Mouse (Mus musculus): ENCODE measurements around the gene Bace1.
A peak's percentile ranks its signal among the peaks of the same experiment; 100 is the strongest.

Bace1 gene

DNA sequence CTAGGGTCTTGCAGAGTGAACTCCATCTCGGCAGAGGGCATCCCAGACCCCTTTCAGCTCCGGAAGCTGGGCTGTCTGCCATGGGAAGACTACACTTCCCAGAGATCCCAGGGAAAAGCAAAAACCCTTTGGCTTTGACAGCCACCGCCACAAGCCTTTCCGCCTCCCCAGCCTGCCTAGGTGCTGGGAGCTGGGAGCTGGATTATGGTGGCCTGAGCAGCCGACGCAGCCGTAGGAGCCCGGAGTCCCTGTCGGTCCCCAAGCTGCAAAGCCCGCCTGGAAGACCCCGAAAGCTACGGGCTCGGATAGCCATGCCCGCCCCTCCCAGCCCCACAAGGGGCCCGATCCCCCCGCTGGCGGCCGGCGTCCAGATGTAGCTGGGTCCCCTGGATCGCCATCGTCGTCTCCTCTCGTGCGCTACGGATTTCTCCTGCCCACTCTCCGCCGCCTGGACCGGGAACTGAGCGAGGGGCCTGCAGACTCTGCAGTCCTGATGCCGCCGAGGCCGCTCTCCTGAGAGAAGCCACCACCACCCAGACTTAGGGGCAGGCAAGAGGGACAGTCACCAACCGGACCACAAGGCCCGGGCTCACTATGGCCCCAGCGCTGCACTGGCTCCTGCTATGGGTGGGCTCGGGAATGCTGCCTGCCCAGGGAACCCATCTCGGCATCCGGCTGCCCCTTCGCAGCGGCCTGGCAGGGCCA is at the start of gene Bace1:
Gene Bace1, plus strand, starts transcription at position 147 of the 705 bp plus-strand sequence.
- peak; percentile 82 for DNase-seq

DNA sequence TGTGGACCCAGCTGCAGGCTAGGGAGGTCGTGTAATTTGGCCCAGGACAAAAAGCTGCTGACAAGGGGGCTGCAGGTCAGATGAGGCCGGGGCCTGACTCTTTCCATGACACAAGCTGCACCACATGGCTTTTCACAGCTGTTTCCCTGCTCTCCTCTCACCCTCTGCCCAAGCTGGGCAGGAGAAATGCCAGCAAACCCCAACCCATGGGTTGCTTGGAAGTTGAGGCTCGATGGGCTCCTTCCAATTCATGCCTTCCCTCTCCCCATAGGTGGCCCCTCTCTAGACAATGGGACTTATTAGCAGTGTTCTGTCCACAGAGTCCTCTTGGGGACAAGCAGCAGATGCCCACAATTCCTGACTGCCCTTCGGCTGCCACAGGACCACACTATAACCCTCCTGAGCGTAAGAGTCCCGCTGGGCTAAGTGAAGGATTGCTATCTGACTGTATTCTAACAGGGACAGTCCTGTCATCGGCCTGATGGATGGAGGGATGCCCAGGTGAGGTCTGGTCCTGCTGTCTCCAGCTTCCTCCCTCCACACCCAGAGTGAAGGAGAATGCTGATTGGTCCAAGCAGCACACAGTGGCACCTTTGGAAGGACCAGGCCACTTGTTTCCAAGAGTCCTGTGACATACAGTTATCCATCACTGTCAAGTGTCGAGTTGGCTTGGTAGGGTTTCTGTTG is 46.8 kb upstream of the Bace1 start:
- DNase-seq = no peak

DNA sequence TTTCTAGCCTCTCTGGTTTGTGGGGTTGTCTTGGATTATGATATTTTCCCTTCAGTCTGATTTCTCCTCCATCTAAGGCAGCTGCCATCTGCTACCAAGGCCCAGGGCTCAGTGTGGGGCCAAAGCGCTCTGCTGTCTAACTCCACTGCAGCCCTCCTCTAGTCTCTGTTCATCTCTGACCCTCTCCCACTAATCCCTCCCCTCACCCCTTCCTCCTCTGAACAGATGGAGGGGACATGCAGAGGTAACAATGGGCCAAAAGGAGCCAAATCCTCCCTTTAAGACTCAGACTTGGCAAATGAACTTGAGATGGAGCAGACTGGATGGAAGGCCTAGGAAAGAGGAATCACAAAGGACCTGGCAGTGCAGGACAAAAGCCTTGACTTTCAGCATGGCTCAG is 46.1 kb upstream of the Bace1 start:
- no peak for DNase-seq

GRCm38 (mm10) chr9:45793697-45794096 is 44.7 kb upstream of the Bace1 start:
- no peak for DNase-seq

DNA sequence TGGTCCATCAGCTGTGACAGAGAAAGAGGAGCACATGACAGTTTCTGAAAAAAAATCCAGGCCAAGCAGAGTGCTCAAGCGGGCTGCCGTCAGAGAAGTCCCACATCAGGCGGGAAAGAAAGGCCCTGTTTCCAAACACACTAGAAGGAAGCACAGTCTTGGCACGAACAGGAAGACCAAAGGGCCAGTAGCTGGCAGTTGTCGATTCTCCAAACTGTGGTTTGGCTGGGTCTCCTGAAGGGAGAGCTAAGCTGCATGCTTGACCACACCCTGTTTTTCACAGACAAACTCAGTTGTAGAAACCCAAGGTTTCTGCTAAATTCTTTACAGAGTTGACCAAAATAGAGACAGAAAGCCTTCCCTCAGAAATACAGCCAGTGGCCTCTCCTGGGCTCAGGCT is 42.7 kb upstream of the Bace1 start:
- DNase-seq = no peak

DNA sequence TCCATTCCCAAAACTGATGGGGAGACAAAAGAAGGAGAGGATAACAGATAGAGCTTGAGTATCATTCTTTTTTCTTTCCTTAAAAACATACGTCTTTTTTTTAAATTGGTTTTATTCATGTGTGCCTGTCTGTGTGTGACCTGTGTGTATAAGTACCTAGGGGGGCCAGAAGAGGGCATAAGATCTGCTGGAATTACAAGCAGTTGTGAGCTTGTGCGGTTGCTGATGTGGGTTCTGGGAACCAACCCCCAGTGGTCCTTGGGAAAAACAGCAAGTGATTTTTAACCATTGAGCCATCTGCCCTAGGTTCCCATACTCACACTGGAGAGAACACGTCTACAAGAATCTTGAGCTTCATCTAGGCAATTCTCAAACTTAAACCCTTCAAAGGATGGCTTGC is 41.1 kb upstream of the Bace1 start:
- no peak for DNase-seq

GRCm38 (mm10) chr9:45798467-45799164 is 39.8 kb upstream of the Bace1 start:
- DNase-seq = no peak

DNA sequence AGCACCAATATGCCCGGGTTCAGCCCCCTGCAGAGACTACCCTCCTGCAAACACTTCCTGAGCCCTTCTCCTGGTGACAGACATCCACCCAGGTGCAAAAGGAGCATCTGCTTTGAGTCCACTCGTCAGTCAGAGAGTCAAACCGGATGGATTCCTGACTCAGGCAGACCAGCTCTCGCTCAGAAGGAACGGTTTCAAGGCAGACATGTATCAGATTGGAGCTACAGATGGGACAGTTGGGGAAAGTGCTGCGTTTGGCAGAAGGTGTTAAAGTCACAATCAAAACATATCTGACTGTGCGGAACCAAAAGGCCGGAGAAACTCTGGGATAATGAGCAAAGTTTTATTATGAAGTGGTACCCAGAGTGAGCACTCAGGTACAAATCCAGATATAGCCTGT is 39.0 kb upstream of the Bace1 start:
- no peak for DNase-seq

- no peak for DNase-seq
Measured at GRCm38 (mm10) chr9:45803070-45803774, 35.2 kb upstream of the Bace1 start.

GRCm38 (mm10) chr9:45806847-45807246 is 31.5 kb upstream of the Bace1 start:
- DNase-seq = peak; percentile 67

DNA sequence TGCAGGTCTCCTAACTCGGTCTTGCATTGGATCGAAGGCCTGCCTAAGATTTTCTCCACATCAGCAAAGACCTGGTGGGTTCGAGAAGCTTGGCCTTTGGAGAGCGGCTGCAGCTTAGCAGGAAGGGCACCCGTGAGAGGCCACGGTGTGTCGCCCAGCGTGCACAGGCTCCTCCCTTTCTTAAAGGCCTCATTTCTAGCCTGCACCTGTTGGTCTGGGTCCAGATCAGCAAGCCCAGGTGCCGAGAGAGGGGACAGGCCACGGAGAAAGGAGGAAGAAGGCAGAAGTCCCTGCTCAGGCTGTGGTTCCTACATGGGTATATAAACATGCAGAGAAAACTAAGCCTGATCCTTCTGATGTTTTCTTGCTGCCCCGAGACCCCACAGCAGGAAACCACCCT is 31.0 kb upstream of the Bace1 start:
- no peak for DNase-seq

GRCm38 (mm10) chr9:45807761-45808160 is 30.6 kb upstream of the Bace1 start:
- no peak for DNase-seq

- DNase-seq = no peak
Measured at GRCm38 (mm10) chr9:45811946-45812345, 26.4 kb upstream of the Bace1 start.

GRCm38 (mm10) chr9:45815113-45815512 is 23.3 kb upstream of the Bace1 start:
- peak; percentile 19 for DNase-seq

DNA sequence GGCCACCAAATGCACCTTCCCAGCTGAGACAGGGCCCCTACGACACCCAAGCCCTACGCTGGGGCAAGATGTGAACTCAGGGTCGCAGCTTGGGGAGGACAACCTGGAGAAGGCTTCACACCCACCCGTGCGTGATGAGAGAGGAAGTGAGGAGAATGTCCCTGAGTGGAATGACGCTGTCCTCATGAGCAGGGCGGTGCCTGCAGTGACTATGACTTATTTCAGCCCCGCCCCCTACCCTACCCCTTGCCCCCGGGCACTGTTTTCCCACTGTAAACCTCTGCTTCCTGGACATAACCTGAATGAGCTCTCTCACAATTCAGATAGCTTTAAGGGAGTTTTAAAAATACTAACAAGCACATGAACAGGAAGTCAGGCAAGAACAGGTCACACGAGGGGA is 22.9 kb upstream of the Bace1 start:
- DNase-seq = no peak

GRCm38 (mm10) chr9:45818406-45819011 is 19.9 kb upstream of the Bace1 start:
- no peak for DNase-seq

DNA sequence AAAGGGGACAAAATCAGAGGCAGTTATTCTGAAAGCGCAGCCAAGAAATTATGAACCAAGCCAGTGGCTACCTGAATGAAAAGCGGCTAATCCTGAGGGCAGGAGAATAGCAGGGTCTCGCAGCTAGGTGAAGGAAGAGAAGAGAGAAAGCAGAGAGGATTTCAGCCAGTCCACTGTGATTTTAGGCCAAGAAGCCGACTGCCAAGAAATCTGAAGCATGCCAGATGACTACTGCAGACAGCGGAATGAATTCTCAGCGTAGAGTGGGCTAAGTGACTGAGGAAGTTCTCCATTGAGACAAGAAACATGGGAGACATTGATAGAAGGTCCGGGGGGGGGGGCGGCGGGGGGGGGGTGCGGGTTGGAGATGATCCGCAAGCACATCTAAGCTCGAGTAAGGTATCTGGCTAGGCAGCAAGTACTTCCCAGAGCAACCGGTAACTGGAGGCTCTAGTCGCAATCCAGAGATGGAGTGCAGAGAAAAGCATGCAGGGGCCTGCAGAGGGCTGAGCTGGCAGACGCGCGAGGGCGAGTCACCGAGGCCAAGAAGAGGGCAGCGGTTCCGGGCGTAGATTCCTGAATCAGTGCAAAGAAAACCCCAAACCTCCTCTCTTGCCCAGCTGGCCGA is 10.6 kb upstream of the Bace1 start:
- DNase-seq = no peak

- peak; percentile 88 for DNase-seq
Measured at GRCm38 (mm10) chr9:45828291-45828963, 10.0 kb upstream of the Bace1 start, which contains the start of gene Cep164. Gene Cep164 (minus strand): TSS chr9:45828691.

- peak; percentile 77 for DNase-seq
Measured at GRCm38 (mm10) chr9:45829107-45829506, 9.3 kb upstream of the Bace1 start.

DNA sequence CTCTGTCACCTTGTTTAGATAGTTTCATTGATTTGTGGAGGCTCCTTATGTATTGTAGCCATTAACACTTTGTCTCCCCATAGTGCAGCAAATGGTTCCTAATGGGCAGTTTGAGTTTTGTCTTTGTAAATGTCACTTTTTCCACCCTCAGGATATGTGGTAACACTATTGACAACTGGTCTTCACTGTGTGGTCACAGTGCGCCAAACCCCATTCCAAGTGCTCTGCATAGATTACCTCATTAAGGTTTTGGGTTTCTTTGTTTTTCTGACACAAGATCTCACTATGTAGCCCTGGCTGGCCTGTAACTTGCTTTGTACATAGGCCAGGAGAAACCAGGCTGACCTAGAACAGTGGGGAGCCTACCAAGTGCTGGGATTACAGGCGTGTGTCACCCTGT is 5.5 kb upstream of the Bace1 start:
- no peak for DNase-seq

DNA sequence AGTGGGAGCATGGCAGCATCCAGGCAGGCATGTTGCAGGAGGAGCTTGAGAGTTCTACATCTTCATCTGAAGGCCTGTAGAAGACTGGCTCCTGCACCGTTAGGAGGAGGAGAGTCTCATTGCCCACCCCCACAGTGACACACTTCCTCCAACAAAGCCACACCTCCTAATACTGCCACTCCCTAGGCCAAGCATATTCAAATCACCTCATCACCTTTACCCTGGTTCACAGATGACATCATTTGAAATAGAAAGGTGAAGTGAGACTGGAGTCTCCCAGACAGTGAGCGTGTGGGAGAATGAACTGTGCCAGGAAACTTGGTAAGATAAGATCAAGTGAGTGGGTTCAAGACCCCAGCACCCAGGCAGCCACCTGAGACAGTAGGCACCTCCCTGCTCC is 4.9 kb upstream of the Bace1 start:
- no peak for DNase-seq

DNA sequence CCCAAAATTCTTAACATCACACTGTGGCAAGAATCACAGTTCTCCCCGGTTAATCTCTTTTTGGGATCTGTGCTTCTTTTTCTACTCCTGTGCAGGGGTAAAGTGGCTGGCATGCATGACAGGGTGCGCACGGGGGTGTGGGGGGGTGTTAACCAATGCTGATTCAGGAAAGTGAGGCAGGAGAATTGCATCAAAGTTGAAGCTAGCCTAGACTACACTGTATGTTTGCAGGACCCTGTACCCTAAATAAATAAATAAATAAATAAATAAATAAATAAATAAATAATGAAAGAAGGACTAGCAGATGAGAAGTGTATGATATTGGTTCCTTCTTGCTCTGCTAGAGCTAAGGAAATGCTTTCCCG is 329 bp upstream of the Bace1 start:
- no peak for DNase-seq
